4 mouse cellular contexts compared by ENCODE assay signal in the genomic region with DNA sequence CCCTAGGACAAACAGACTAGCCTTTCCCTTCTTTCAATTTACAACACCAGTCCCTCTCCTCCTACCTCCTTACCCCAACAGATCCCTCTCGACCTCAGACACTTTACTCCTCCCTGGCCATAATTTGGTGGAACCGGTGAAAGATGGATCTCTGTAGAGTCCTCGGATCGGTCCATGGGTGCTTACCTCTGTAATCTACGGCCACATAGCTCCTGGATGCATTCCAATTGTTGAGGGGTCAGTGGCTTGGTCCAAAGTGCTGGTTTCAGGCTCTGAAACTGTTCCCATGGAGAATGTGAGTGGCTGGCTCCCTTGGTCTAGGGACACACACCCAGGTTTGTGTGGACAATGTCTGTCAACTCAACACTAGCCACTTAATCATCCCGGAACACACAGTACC.
"Had no signal": no experiment of that assay in that cellular context is flagged by ENCODE, and none has a peak within 500 bp of the region (broad histone marks: within the 10 kb centered on the region; RNA-seq: fewer than 3 reads in every experiment).

No protein-coding gene starts in this region.

- H3K27me3 ChIP-seq: neural tube, embryonic 13.5 days; neural tube, embryonic 15.5 days; stomach, embryonic 15.5 days had no signal

- H3K27ac ChIP-seq: neural tube, embryonic 13.5 days; neural tube, embryonic 15.5 days; stomach, embryonic 15.5 days; stomach, postnatal 0 days had no signal

- H3K4me3 ChIP-seq: neural tube, embryonic 13.5 days; neural tube, embryonic 15.5 days; stomach, embryonic 15.5 days had no signal

- H3K36me3 ChIP-seq: stomach, embryonic 15.5 days had no signal
